9 mouse cellular contexts compared by ENCODE assay signal in genomic region chr2:152106225-152106595, GRCm38 (mm10). TPM values are rescaled to one million over a fixed set of nuclear protein-coding genes. Genes with fewer than 3 reads are reported as not detected.
DNase-seq lines count a peak whose midpoint lies in the region; ATAC-seq and TF ChIP-seq lines count a peak whose summit lies in the region.
"Had no signal": no experiment of that assay in that cellular context is flagged by ENCODE, and none has a peak within 500 bp of the region (broad histone marks: within the 10 kb centered on the region; RNA-seq: fewer than 3 reads in every experiment).

No protein-coding gene starts in this region.

- H3K27ac ChIP-seq in lung, embryonic 15.5 days: no peak overlapping the region
- peak overlapping the region; percentile 90; the same call in 1 of the 2 replicates for H3K27ac ChIP-seq in olfactory bulb, adult 2 months (ENCODE audit: insufficient read depth, low read depth, low read length)

- DNase-seq in adrenal gland, adult 2 months: peak; percentile 71
- no peak for DNase-seq in adrenal gland, postnatal 4 days (ENCODE audit: low spot score in 2 of 2)
- no peak for DNase-seq in lung, postnatal 4 days
- peak; percentile 24 for DNase-seq in large intestine, adult 2 months (ENCODE audit: low read depth, low spot score)
- DNase-seq in thymus, postnatal 36 days: no peak
- DNase-seq in gastrocnemius, postnatal 36 days: no peak

- peak overlapping the region; percentile 97 for H3K4me2 ChIP-seq in lung, embryonic 15.5 days

- H3K36me3 ChIP-seq in lung, embryonic 15.5 days: no peaks in the 10 kb centered on the region

- intact Hi-C loops in gastrocnemius, postnatal 36 days (cut with DNase I): no loop called here

- no peak overlapping the region for H3K9ac ChIP-seq in lung, embryonic 15.5 days

- H3K4me1 ChIP-seq in lung, embryonic 15.5 days: peaks cover 9% of the 10 kb centered on the region; the same call in 1 of the 2 replicates
- H3K4me1 ChIP-seq in olfactory bulb, adult 2 months (ENCODE audit: control insufficient read depth, insufficient read depth, low read length): peaks cover 30% of the 10 kb centered on the region

- 70% methylated on average over 3 of the region's 3 CpGs for WGBS in lung, embryonic 15.5 days
- WGBS in large intestine, adult 2 months: 61% methylated on average over 3 of the region's 3 CpGs
- 73% methylated on average over 3 of the region's 3 CpGs for WGBS in olfactory bulb, adult 2 months

- no peak for TF ChIP-seq POLR2A in olfactory bulb, adult 2 months (IDR thresholded peaks at IDR 0.05; ENCODE audit: insufficient read depth, low read depth, low read length)

- peak overlapping the region; percentile 64 for H3K4me3 ChIP-seq in lung, embryonic 15.5 days
- peak overlapping the region; percentile 58 for H3K4me3 ChIP-seq in olfactory bulb, adult 2 months (ENCODE audit: insufficient read depth, low read depth, low read length)

- H3K27me3 ChIP-seq in lung, embryonic 15.5 days: peaks cover 11% of the 10 kb centered on the region; the same call in 1 of the 2 replicates

- no peak for ATAC-seq in lung, embryonic 15.5 days (ENCODE audit: borderline replicate concordance, extremely low read depth, low FRiP score, low TSS enrichment)

- H3K9me3 ChIP-seq in lung, embryonic 15.5 days: no peaks in the 10 kb centered on the region

- no peak for TF ChIP-seq CTCF in olfactory bulb, adult 2 months (IDR thresholded peaks at IDR 0.05; ENCODE audit: insufficient read depth, low read depth, low read length)

RNA-seq across cellular contexts. Expression of gene Srxn1, which starts 0.9 kb away (rescaled TPM):
- total RNA-seq in adrenal gland, adult 2 months (2021): 100 to 1,000 TPM; 188 to 772 TPM
- polyA plus RNA-seq in adrenal gland, adult 2 months (2012; rRNA removed): 315 and 608 TPM in 2 replicates
- total RNA-seq in adrenal gland, postnatal 4 days (2021): 10 to 100 TPM; 47.2 to 58.2 TPM
- 5.9 and 7.7 TPM in 2 replicates for polyA plus RNA-seq in lung, embryonic 15.5 days (2015; fragmentation: Nextera tagmentation; extraction: Ambion mirVana)
- 342 and 494 TPM in 2 replicates for polyA plus RNA-seq in large intestine, adult 2 months (2012; rRNA removed)
- not detected in 2 replicates for polyA plus RNA-seq in olfactory bulb, adult 2 months (2012; ENCODE audit: insufficient read depth, insufficient read length, low replicate concordance, missing spikeins)
- 10 to 100 TPM; 21.3 to 21.5 TPM for total RNA-seq in gastrocnemius, postnatal 36 days (2021)

RNA-seq across cellular contexts. Expression of gene Scrt2, which starts 24.9 kb away (rescaled TPM):
- total RNA-seq in adrenal gland, adult 2 months (2021): under 1 TPM; 0.21 to 0.35 TPM
- 0.27 and 0.36 TPM in 2 replicates for polyA plus RNA-seq in adrenal gland, adult 2 months (2012; rRNA removed)
- under 1 TPM; 0.53 to 0.59 TPM for total RNA-seq in adrenal gland, postnatal 4 days (2021)
- polyA plus RNA-seq in lung, embryonic 15.5 days (2015; fragmentation: Nextera tagmentation; extraction: Ambion mirVana): not detected in 2 replicates
- not detected in 2 replicates for polyA plus RNA-seq in large intestine, adult 2 months (2012; rRNA removed)
- polyA plus RNA-seq in olfactory bulb, adult 2 months (2012; ENCODE audit: insufficient read depth, insufficient read length, low replicate concordance, missing spikeins): not detected in 2 replicates
- total RNA-seq in gastrocnemius, postnatal 36 days (2021): not detected
- polyA plus RNA-seq: spleen, adult 2 months had no signal

RNA-seq across cellular contexts. Expression of gene Tcf15, which starts 37.2 kb away (rescaled TPM):
- total RNA-seq in adrenal gland, adult 2 months (2021): 1 to 10 TPM; 2.8 to 5.7 TPM
- polyA plus RNA-seq in adrenal gland, adult 2 months (2012; rRNA removed): 19.0 and 32.0 TPM in 2 replicates
- total RNA-seq in adrenal gland, postnatal 4 days (2021): 1 to 10 TPM; 7.7 to 9.3 TPM
- polyA plus RNA-seq in lung, embryonic 15.5 days (2015; fragmentation: Nextera tagmentation; extraction: Ambion mirVana): 7.8 and 9.0 TPM in 2 replicates
- 1.6 and 1.7 TPM in 2 replicates for polyA plus RNA-seq in large intestine, adult 2 months (2012; rRNA removed)
- not detected in 2 replicates for polyA plus RNA-seq in olfactory bulb, adult 2 months (2012; ENCODE audit: insufficient read depth, insufficient read length, low replicate concordance, missing spikeins)
- total RNA-seq in gastrocnemius, postnatal 36 days (2021): 10 to 100 TPM; 15.7 to 17.4 TPM

Comparison
In these comparisons a context has a peak if more than half of its experiments do, and no peak if none do; other contexts are left out.
1. DNase-seq: peak in adrenal gland, adult 2 months (single experiment) and large intestine, adult 2 months (single experiment); none in adrenal gland, postnatal 4 days (0 of 2), lung, postnatal 4 days (0 of 2), thymus, postnatal 36 days (0 of 2) and gastrocnemius, postnatal 36 days (0 of 2).